Mouse (Mus musculus) gastrocnemius, adult 2 months (tissue): ENCODE data around the gene Baz2b. TPM values are rescaled to one million over a fixed set of nuclear protein-coding genes. Genes with fewer than 3 reads are reported as not detected.

Experiments
- DNase-seq: peaks from one replicate; pipeline ENCODE4 v3.0.0; 2022
- H3K27ac ChIP-seq: fragments of 200-600 bp; 2 replicates; pipeline ENCODE4 v1.8.1; 2022; ENCODE audit warnings: mild to moderate bottlenecking
- H3K4me3 ChIP-seq: fragments of 200-600 bp; 2 replicates; pipeline ENCODE4 v1.8.1; 2022; ENCODE audit warnings: mild to moderate bottlenecking, moderate library complexity
- CTCF ChIP-seq: fragments of 200-600 bp; IDR thresholded peaks from 2 replicates; pipeline ENCODE4 v1.8.1; 2022; ENCODE audit warnings: antibody characterized with exemption, mild to moderate bottlenecking, moderate library complexity
- intact Hi-C: fragments of 180-260 bp; cut with DNase I; formaldehyde crosslinking; loops from one replicate; pipeline ENCODE4 v1.15.1; 2025
- total RNA-seq, 2 experiments: library from RNA; stranded (reverse); gene quantifications; 2 replicates each; pipeline ENCODE4 v1.2.3; 2021

Gene Baz2b
- total RNA-seq, 2 experiments from 2014 or later: 31.3 to 35.3 TPM

DNA sequence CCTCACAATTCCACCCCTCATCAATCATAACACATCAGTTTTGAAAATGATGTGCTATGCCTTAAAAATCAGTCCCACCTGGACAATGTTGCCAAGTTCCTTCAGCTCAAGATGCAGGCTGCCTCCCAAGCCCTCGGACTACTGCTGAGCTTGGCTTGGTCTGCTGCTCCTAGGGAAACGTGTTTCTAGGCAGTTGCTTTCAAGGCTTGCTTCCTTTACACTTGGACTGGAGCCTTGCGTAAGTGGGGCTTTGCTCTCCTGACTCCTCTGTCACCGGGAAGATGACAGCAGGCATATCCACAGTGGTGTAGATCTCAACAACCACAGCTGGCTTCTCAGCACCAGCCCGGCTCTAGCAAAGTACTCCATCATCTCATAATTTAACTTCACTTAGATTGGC, 138.7 kb downstream of the Baz2b start:
- Histone ChIP-seq H3K4me3 (no peak overlapping the region), H3K27ac (peak overlapping the region; percentile 83)
- no peak for TF ChIP-seq CTCF
- intact Hi-C loops: loop anchor here (5.0 kb wide), 1 partner anchor 46 kb away; no protein-coding TSS in a partner anchor
- no peak for DNase-seq

DNA sequence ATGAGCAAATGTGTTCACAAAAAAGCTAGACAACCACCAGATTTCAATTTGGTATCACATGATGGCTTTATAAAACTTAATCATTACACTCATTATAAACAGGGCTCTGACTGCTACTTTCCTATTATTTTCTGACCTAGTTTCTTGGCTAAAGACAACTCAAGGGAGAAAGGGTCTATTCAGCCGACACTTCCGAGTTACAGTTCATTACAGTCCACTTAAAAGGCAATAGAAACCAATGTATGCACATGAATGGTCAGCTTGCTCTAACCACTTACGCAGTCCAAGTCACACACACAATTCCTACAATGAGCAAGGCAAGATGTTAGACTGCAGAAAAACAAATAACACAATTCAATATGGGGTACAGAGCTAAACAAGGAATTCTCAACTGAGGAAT, 141.2 kb downstream of the Baz2b start:
- Histone ChIP-seq H3K27ac (no peak overlapping the region), H3K4me3 (no peak overlapping the region)
- no peak for TF ChIP-seq CTCF
- intact Hi-C loops: no loop called here
- DNase-seq: no peak

DNA sequence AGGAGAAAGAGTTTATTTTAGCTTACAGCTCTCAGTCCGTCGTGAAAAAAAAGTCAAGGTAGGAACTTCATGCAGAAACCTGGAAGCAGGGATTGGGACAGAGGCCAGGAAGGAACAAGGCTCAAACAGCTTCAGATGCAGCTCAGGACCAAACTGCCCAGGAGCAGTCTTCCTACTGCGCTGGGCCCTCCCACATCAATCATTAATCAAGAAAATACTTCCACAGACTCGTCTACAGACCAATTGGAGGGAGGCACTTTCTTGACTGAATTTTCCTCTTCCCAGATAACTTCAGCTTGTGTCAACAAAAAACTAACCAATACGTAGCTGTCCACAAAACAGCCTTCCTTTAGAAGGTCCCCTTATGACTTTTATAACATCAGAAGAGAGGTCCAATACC, 144.2 kb downstream of the Baz2b start:
- intact Hi-C loops: no loop called here
- H3K4me3 ChIP-seq: no peak overlapping the region
- no peak overlapping the region for H3K27ac ChIP-seq
- DNase-seq: no peak
- no peak for TF ChIP-seq CTCF

DNA sequence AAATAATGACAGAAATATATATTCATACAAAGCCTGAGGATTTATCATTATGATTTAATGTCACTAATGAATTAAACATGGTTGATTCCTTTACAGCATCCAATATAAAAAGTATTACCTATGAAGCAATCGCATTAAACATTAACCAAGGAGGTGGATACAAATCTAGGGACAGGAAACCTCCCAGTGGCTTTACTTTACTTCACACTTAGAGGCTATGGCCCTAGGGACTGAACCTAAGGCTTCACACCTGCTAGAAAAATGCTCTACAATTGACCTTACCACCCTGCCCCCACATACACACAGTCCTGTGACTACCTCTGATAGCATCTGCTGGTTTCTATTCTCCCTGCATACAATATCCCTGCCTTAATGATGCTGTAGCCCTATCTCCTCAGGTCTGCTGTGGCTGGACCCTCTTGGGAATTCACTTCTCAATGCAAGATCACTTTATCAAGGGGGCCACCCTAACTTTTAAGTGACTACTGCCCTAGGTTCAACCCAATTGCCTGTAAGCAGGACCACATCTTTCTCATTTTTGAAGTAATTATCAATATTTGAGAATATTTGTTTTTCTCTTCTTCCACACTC, 149.4 kb downstream of the Baz2b start:
- no peak overlapping the region for H3K4me3 ChIP-seq
- no peak overlapping the region for H3K27ac ChIP-seq
- intact Hi-C loops: no loop called here
- DNase-seq: no peak
- no peak for TF ChIP-seq CTCF

DNA sequence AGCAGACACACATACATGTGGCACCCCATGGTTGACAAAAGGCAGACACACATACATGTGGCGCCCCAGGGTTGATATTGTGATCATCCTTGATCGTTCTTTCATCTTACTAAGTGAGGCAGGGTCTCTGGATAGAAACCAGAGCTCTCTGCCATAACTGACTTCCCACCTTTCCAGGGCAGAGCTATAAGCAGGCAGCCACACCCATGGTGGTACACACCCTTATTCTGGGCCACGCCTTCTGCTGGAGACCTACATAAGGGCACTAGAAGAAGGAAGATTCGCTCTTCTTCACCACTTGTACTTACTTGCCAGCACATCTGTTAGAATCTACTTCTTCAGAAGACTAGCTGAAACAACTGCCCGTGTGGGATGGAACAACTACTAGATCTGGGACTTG, 150.3 kb downstream of the Baz2b start:
- no peak for DNase-seq
- intact Hi-C loops: no loop called here
- no peak for TF ChIP-seq CTCF
- H3K27ac ChIP-seq: no peak overlapping the region
- H3K4me3 ChIP-seq: no peak overlapping the region

DNA sequence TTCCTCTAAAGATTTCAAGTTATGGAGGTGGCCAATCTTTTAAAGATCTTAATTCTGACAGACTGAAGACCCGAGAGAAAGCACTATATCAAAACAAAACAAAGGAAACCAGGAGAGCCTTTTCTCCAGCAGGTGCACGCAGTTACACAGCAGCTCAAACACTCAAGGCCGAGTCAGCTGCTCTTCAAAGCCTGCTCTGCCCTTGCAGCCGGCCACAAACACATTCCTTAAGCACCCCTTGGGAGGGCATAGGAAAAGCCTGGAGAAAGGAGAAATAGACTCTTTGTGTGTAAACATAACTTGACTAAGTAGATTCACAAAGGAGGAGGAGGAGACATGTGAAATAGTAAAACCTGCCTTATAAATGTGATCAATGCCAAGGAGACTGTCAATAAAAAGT, 153.6 kb downstream of the Baz2b start:
- H3K27ac ChIP-seq: peak overlapping the region; percentile 58
- intact Hi-C loops: no loop called here
- TF ChIP-seq CTCF: no peak

DNA sequence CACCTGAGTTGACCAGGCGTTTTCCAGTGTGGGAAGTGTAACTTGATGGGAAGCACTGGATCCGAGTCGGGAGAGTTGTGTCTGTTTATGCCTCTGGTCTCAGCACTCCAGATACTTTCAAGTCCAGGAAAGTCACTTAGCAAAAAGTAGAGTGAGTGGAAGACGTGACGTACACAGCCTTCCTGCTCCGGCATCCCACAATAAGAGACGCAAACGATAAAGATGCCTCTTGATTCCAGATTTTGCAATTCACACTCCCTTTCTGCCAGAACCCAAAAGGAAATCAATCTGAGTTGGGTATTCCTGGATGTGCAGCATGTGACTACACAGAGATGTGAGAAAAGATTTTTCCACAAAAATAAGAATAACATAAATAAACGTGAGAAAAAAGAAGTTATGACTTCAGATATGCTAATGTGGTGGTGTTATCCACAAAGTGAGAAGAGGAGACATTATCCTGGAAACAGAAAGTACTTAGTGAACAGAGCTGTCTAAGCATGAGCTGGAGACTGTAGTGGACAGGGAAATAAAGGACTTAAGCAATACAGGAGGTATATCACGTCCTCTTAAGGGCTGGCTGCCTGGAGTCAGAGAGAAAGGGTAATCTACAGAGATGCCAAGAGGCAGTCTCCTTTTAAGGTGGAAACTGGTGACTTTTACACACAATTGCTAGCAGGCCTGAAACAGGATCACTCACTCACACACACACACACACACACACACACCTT, 154.7 kb downstream of the Baz2b start:
- no peak for DNase-seq
- TF ChIP-seq CTCF: no peak
- intact Hi-C loops: no loop called here
- Histone ChIP-seq H3K27ac (peak overlapping the region; percentile 58), H3K4me3 (no peak overlapping the region)

More for the DNA sequence above, 153.6 kb downstream of the Baz2b start:
- peak overlapping the region; percentile 17; the same call in 1 of the 2 replicates for H3K4me3 ChIP-seq
- no peak for DNase-seq

DNA sequence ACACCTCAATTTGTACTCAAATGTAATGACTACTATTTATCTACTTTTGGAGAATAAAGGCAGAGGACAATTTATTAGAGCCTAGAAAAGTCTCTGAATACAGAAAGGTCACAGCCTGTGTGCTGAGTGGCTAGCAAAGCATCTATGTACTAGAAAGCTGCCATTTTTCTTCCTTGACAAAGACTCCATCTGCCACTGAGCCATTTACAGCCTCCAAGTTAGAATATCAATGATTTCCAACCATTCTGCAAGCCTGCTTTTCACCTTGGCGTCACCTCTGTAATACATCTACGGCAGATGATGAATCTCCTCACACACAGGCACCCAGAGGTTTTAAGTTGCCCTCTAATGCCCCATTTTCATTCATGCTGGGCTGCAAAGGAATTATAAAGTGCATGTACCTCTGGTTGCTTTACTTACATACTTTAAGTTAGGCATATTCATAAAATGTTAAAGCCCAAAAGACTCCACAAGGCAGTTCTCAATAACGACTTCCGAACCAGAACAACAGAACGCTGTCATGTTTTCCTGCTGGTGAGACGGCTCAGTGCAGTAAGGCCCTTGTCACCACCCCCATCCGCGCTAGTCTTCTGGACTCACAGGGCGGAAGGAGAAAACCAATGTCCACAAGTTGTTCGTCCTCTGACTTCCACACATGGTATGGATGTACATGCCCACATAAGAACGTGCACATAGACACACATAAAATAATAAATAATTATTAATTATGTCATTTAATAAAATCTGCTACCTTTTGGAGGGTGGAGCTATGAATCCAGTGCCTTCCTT, 156.2 kb downstream of the Baz2b start:
- TF ChIP-seq CTCF: no peak
- intact Hi-C loops: no loop called here
- H3K27ac ChIP-seq: no peak overlapping the region
- DNase-seq: no peak
- no peak overlapping the region for H3K4me3 ChIP-seq

DNA sequence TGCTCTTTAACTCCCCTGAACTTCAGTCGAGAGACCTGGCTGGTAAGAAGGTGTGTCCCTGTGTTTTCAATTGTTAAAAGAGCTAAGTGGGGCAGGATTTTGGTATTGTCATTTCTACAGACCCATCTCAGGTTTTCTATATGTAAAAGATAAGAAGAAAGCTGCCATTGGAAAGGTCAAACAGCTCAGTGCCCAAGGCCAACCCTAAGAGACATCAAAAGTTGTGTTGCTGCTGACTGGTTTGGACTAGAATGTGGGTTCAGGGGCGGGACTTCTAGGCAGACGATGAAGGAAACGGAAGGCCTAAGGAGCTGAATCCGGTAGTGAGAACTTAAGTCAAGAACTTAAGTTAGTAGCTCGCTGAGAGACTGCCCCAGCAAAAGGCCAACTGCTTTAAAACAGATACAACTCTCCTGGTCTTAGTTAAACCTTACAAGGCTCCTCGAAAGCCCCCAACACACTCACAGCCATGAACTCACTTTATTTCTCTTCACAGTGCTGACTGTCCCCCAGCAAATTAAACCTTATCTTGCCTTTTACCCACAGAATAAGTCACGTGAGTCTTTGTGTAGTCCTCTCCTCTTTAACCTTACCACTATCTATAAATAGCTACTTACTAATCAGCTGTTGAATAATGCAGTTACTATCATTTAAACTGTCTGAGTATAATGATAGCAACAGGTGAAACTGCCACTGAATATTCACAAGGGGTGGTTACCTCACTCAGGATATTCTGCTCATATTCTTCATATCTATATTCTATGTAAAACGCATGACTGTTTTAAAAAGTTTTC, 158.8 kb downstream of the Baz2b start:
- Histone ChIP-seq H3K4me3 (no peak overlapping the region), H3K27ac (peak overlapping the region; percentile 50)
- no peak for TF ChIP-seq CTCF
- no peak for DNase-seq
- intact Hi-C loops: no loop called here

DNA sequence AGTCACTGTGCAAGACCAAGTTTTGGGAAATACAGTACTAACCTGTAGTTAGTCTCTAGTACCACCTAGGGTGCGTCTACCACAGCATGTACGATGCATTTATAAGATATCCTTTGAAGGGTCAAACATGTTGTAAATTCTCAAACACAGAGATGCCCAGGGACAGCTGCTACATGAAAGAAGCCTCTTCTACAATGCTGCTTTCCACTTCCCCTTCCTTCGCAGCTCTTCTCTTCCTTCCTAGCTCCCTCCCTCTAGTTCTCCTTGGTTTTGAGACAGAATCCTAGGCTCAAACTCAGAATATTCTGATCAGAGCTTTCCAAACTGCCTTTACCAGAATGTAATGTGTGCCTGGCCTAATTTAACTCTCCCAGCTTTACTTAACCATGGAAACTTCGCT, 159.8 kb downstream of the Baz2b start:
- DNase-seq: no peak
- no peak for TF ChIP-seq CTCF
- H3K4me3 ChIP-seq: no peak overlapping the region
- intact Hi-C loops: no loop called here
- H3K27ac ChIP-seq: no peak overlapping the region

DNA sequence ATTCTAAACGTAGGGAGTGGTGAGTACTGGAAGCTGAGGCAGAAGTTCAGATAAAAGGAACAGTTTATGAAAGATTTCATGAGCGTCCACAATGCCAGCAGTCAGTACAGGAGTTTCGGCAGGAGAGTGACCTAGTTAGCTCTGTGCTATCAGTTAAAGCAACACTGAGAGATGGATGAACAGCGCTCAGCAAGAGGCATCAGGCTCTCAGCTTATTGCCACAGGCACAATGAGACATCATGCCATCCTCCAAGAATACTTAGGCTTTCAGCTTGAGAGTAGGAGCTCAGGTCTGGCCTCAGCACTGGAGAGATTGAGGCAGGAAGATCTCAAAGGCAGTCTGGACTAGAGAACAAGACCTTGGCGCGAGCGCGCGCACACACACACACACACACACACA, 160.3 kb downstream of the Baz2b start:
- intact Hi-C loops: no loop called here
- no peak overlapping the region for H3K4me3 ChIP-seq
- no peak overlapping the region for H3K27ac ChIP-seq
- TF ChIP-seq CTCF: no peak
- DNase-seq: no peak

DNA sequence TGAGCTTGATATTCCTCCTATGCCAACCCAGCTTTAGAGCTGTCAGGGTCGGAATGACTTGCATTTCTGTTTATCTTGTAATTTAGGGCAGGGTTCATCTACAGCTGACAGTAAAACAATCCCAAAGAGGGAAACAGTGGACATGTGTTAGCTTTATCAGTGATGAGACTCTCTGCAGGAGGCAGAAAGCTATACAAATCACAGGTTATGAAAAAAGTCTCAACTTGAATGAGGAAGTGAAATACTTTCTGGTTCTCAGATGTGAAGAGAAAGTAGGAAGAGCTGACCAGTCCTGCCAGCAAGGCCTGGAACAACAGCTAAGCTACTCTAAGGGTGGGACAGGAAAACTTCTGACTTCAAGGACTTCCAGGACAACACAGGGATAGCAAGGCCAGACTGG, 163.6 kb downstream of the Baz2b start:
- DNase-seq: no peak
- TF ChIP-seq CTCF: no peak
- peak overlapping the region; percentile 20; the same call in 1 of the 2 replicates for H3K4me3 ChIP-seq
- intact Hi-C loops: no loop called here
- peak overlapping the region; percentile 81 for H3K27ac ChIP-seq
